Mouse (Mus musculus): Measurements from ENCODE around the gene Olfr1443. TPM values are rescaled to one million over a fixed set of nuclear protein-coding genes. Genes with fewer than 3 reads are reported as not detected.
"Not testable (repeated sequence)": the region's sequence is repeated elsewhere in the genome, so short reads cannot be mapped to it uniquely, and the experiment has no call there.

Gene Olfr1443
- polyA plus RNA-seq, 1 experiment from 2014 or later, result not detected

DNA sequence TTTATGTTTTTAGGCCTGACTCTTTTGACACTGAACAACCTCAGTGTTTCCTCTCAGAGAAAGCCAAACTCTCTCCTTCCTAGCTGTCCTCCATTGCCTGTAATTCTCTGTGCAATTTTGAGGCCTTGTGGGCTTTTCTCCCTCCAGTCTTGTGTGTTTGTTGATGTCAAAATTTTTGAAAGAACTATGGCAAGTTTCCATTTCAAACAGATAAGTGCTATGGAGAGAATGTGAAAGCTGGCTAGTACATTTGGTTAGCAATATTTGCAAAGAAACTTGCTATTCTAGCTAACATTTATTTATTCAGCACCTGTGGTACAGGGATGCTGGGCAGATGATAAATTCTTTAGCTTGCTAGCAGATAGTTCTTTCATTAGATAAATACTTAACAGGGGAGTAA is 18.3 kb downstream of the Olfr1443 start:
- H3K9me3 ChIP-seq, result no peaks in the 10 kb centered on the region
- H3K27ac ChIP-seq, result no peak overlapping the region
- no peaks in the 10 kb centered on the region for H3K27me3 ChIP-seq (ENCODE audit: insufficient read depth, poor library complexity, severe bottlenecking)
- H3K4me1 ChIP-seq, result no peaks in the 10 kb centered on the region
- DNase-seq (ENCODE audit: low spot score), result no peak
- H3K4me3 ChIP-seq, result no peak overlapping the region
- no peaks in the 10 kb centered on the region for H3K36me3 ChIP-seq

- WGBS, result 77% methylated on average over 2 of the region's 2 CpGs
- H3K9me3 ChIP-seq, result no peaks in the 10 kb centered on the region
Measured at GRCm38 (mm10) chr19:12708458-12708857, 30.5 kb downstream of the Olfr1443 start.

GRCm38 (mm10) chr19:12708986-12709385 is 31.1 kb downstream of the Olfr1443 start:
- Histone ChIP-seq H3K27ac (no peak overlapping the region), H3K36me3 (no peaks in the 10 kb centered on the region), H3K9me3 (no peaks in the 10 kb centered on the region), H3K4me3 (no peak overlapping the region), H3K4me1 (no peaks in the 10 kb centered on the region), H3K27me3 (ENCODE audit: insufficient read depth, poor library complexity, severe bottlenecking) (no peaks in the 10 kb centered on the region)
- DNase-seq (ENCODE audit: low spot score), result no peak

More at GRCm38 (mm10) chr19:12708458-12708857, 30.5 kb downstream of the Olfr1443 start:
- Histone ChIP-seq H3K4me1 (no peaks in the 10 kb centered on the region), H3K27ac (no peak overlapping the region), H3K36me3 (no peaks in the 10 kb centered on the region), H3K27me3 (ENCODE audit: insufficient read depth, poor library complexity, severe bottlenecking) (no peaks in the 10 kb centered on the region), H3K4me3 (no peak overlapping the region)
- no peak for DNase-seq (ENCODE audit: low spot score)

DNA sequence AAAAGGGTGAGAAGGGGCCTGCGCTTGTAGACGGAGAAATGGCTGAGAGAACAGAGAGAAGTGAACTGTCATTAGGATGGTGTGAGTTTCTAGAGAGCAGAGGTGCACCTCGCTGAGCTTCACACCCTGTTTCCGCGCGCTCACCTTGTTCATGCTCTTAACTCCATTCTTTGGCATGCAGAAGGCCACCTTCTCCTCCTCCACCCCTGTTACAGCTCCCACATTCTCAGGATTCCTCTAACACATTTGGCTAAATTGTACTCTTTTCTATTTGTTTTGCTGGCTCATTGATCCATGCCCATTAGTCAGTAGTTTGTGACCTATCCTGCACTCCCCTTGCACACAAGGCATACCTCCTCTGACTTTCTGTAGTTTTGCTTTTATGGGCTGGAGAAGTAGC is 41.3 kb downstream of the Olfr1443 start:
- Histone ChIP-seq H3K27me3 (ENCODE audit: insufficient read depth, poor library complexity, severe bottlenecking) (no peaks in the 10 kb centered on the region), H3K4me3 (no peak overlapping the region), H3K36me3 (no peaks in the 10 kb centered on the region), H3K9me3 (no peaks in the 10 kb centered on the region), H3K27ac (no peak overlapping the region), H3K4me1 (no peaks in the 10 kb centered on the region)
- no peak for DNase-seq (ENCODE audit: low spot score)
- 77% methylated on average over 6 of the region's 6 CpGs for WGBS

- H3K4me3 ChIP-seq, result no peak overlapping the region
- 61% methylated on average over 2 of the region's 2 CpGs for WGBS
- no peak overlapping the region for H3K27ac ChIP-seq
- no peaks in the 10 kb centered on the region for H3K27me3 ChIP-seq (ENCODE audit: insufficient read depth, poor library complexity, severe bottlenecking)
- no peaks in the 10 kb centered on the region for H3K9me3 ChIP-seq
- H3K36me3 ChIP-seq, result no peaks in the 10 kb centered on the region
- H3K4me1 ChIP-seq, result no peaks in the 10 kb centered on the region
- DNase-seq (ENCODE audit: low spot score), result no peak
Measured at GRCm38 (mm10) chr19:12720463-12720862, 42.6 kb downstream of the Olfr1443 start.

- not testable (repeated sequence) for H3K4me1 ChIP-seq; H3K36me3 ChIP-seq; H3K9me3 ChIP-seq; H3K27me3 ChIP-seq (ENCODE audit: insufficient read depth, poor library complexity, severe bottlenecking); H3K4me3 ChIP-seq; DNase-seq (ENCODE audit: low spot score); H3K27ac ChIP-seq
- 78% methylated on average over 5 of the region's 5 CpGs for WGBS
Measured at GRCm38 (mm10) chr19:12720919-12721318, 43.0 kb downstream of the Olfr1443 start.

DNA sequence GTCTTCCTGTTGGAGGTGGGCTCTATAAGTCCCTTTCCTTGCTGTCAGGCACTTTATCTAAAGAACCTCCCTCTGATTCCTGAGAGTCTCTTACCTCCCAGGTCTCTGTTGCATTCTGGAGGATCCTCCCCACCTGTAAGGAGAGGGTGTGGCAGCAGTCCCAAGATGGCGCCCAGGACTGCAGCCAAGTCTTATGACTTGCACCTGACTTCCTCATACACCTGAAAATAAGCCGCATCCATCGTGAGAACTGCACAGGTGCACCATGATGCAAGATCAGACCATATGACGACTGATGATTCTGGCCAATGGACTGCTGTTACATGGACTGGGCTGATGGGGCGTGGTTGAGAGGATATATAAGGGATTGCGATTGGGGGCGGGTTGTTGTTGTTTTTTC is 43.7 kb downstream of the Olfr1443 start:
- H3K9me3 ChIP-seq; H3K27me3 ChIP-seq (ENCODE audit: insufficient read depth, poor library complexity, severe bottlenecking); H3K4me3 ChIP-seq; H3K4me1 ChIP-seq; H3K36me3 ChIP-seq; H3K27ac ChIP-seq; DNase-seq (ENCODE audit: low spot score): not testable (repeated sequence)
- 78% methylated on average over 7 of the region's 7 CpGs for WGBS

DNA sequence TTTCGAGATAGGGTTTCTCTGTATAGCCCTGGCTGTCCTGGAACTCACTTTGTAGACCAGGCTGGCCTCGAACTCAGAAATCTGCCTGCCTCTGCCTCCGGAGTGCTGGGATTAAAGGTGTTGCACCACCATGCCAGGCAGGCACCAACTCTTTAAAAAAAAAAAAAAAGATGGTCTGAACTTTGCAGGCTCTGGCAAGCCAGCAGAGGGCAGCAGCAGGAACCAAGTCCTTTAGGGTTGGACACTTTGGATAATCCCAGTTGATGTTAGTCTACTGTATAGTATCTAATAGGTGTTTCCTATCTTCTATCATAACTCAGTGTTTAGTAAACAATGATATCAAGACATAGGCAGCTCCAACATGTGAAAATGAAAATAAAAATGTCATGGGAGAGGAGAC is 44.4 kb downstream of the Olfr1443 start:
- no peak for DNase-seq (ENCODE audit: low spot score)
- H3K27ac ChIP-seq, result no peak overlapping the region
- no peaks in the 10 kb centered on the region for H3K4me1 ChIP-seq
- WGBS, result 66% methylated on average over 3 of the region's 3 CpGs
- no peaks in the 10 kb centered on the region for H3K27me3 ChIP-seq (ENCODE audit: insufficient read depth, poor library complexity, severe bottlenecking)
- no peak overlapping the region for H3K4me3 ChIP-seq
- H3K9me3 ChIP-seq, result no peaks in the 10 kb centered on the region
- no peaks in the 10 kb centered on the region for H3K36me3 ChIP-seq

GRCm38 (mm10) chr19:12725851-12726250 is 47.9 kb downstream of the Olfr1443 start:
- DNase-seq (ENCODE audit: low spot score), result no peak
- Histone ChIP-seq H3K27ac (no peak overlapping the region), H3K36me3 (no peaks in the 10 kb centered on the region), H3K4me3 (no peak overlapping the region), H3K27me3 (ENCODE audit: insufficient read depth, poor library complexity, severe bottlenecking) (no peaks in the 10 kb centered on the region), H3K4me1 (no peaks in the 10 kb centered on the region), H3K9me3 (no peaks in the 10 kb centered on the region)
- 75% methylated on average over 1 of the region's 1 CpGs for WGBS

DNA sequence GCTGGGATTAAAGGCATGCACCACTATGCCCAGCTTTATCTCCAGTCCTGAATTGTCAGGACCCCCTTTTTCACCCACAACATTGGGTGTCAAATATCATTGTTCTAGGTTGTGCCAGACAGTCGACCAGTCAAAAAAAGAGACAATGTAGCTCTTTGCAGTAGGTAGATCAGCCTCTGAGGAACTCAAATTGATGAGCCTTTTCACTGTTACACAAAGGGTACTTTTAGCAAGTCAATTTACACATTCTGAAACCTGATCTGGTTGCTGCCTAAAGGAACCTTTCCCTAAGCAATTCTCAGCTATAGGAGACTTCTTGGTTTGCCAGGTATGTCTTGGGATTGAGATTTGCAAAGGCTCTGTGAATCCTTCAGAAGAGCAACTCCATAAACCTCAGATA is 53.1 kb downstream of the Olfr1443 start:
- Histone ChIP-seq H3K27ac (no peak overlapping the region), H3K27me3 (ENCODE audit: insufficient read depth, poor library complexity, severe bottlenecking) (no peaks in the 10 kb centered on the region), H3K4me1 (no peaks in the 10 kb centered on the region), H3K9me3 (no peaks in the 10 kb centered on the region), H3K36me3 (no peaks in the 10 kb centered on the region), H3K4me3 (no peak overlapping the region)
- 69% methylated on average over 1 of the region's 1 CpGs for WGBS
- no peak for DNase-seq (ENCODE audit: low spot score)

GRCm38 (mm10) chr19:12731950-12732349 is 54.0 kb downstream of the Olfr1443 start:
- 73% methylated on average over 2 of the region's 2 CpGs for WGBS
- DNase-seq (ENCODE audit: low spot score), result no peak

More at GRCm38 (mm10) chr19:12731950-12732349, 54.0 kb downstream of the Olfr1443 start:
- Histone ChIP-seq H3K27me3 (ENCODE audit: insufficient read depth, poor library complexity, severe bottlenecking) (no peaks in the 10 kb centered on the region), H3K27ac (no peak overlapping the region), H3K36me3 (no peaks in the 10 kb centered on the region), H3K9me3 (no peaks in the 10 kb centered on the region), H3K4me1 (no peaks in the 10 kb centered on the region), H3K4me3 (no peak overlapping the region)

Other genes with a start within 250 kb of the Olfr1443 start
- gene Mpeg1, start 217.3 kb upstream of the Olfr1443 start, polyA plus RNA-seq (2016; fragmentation: Nextera tagmentation; extraction: Ambion mirVana), result 0.05 TPM in 1 of 2 replicates, not detected in the other
- gene Dtx4, start 176.7 kb upstream of the Olfr1443 start, polyA plus RNA-seq (2016; fragmentation: Nextera tagmentation; extraction: Ambion mirVana), result 0.91 and 2.9 TPM in 2 replicates
- 20.4 and 21.3 TPM in 2 replicates for gene Fam111a, start 132.4 kb upstream of the Olfr1443 start, polyA plus RNA-seq (2016; fragmentation: Nextera tagmentation; extraction: Ambion mirVana)
- 0.10 and 0.17 TPM in 2 replicates for gene Gm4952, start 78.1 kb upstream of the Olfr1443 start, polyA plus RNA-seq (2016; fragmentation: Nextera tagmentation; extraction: Ambion mirVana)
- not detected in 2 replicates for gene Glyat, start 44.8 kb upstream of the Olfr1443 start, polyA plus RNA-seq (2016; fragmentation: Nextera tagmentation; extraction: Ambion mirVana)
- gene Olfr1442, start 7.7 kb upstream of the Olfr1443 start, polyA plus RNA-seq (2016; fragmentation: Nextera tagmentation; extraction: Ambion mirVana), result not detected in 2 replicates
- not detected in 2 replicates for gene Keg1, start 17.7 kb downstream of the Olfr1443 start, polyA plus RNA-seq (2016; fragmentation: Nextera tagmentation; extraction: Ambion mirVana)
- gene Cntf, start 87.5 kb downstream of the Olfr1443 start, polyA plus RNA-seq (2016; fragmentation: Nextera tagmentation; extraction: Ambion mirVana), result 0.70 and 1.1 TPM in 2 replicates
- gene Zfp91, start 118.0 kb downstream of the Olfr1443 start, polyA plus RNA-seq (2016; fragmentation: Nextera tagmentation; extraction: Ambion mirVana), result 11.5 and 13.4 TPM in 2 replicates
- gene Lpxn, start 118.1 kb downstream of the Olfr1443 start, polyA plus RNA-seq (2016; fragmentation: Nextera tagmentation; extraction: Ambion mirVana), result 0.46 and 0.54 TPM in 2 replicates
- gene Gm5244, start 168.6 kb downstream of the Olfr1443 start, polyA plus RNA-seq (2016; fragmentation: Nextera tagmentation; extraction: Ambion mirVana), result not detected in 2 replicates
- gene Olfr1444, start 179.2 kb downstream of the Olfr1443 start, polyA plus RNA-seq (2016; fragmentation: Nextera tagmentation; extraction: Ambion mirVana), result not detected in 2 replicates
- not detected in 2 replicates for gene Olfr1445, start 205.7 kb downstream of the Olfr1443 start, polyA plus RNA-seq (2016; fragmentation: Nextera tagmentation; extraction: Ambion mirVana)
- gene Olfr1446, start 215.4 kb downstream of the Olfr1443 start, polyA plus RNA-seq (2016; fragmentation: Nextera tagmentation; extraction: Ambion mirVana), result not detected in 2 replicates
- gene Olfr1447, start 225.6 kb downstream of the Olfr1443 start, polyA plus RNA-seq (2016; fragmentation: Nextera tagmentation; extraction: Ambion mirVana), result not detected in 2 replicates
- gene Olfr1448, start 246.3 kb downstream of the Olfr1443 start, polyA plus RNA-seq (2016; fragmentation: Nextera tagmentation; extraction: Ambion mirVana), result not detected in 2 replicates

Data from heart, embryonic 10.5 days (tissue).